Mouse (Mus musculus) lung, embryonic 16.5 days (tissue): ENCODE measurements around the gene Lmna. TPM values are rescaled to one million over a fixed set of nuclear protein-coding genes. Genes with fewer than 3 reads are reported as not detected.

ENCODE experiments used
- ATAC-seq: fragments of 200-750 bp; cut with Nextera tagmentation; 2 replicates; pipeline ENCODE4 v1.8.0; 2017; ENCODE audit warnings: low read depth, mild to moderate bottlenecking, moderate library complexity
- H3K27ac ChIP-seq: fragments of 300-500 bp; sonication (generic); 2 replicates; pipeline ENCODE4 v1.5.1; 2014; ENCODE audit warnings: mild to moderate bottlenecking, control low read depth, low read length
- H3K27me3 ChIP-seq: fragments of 300-500 bp; sonication (generic); 2 replicates; pipeline ENCODE4 v1.6.1; 2014; ENCODE audit warnings: low read depth, low read length, mixed read lengths; ENCODE audit not compliant: control insufficient read depth, insufficient read depth
- H3K36me3 ChIP-seq: fragments of 300-500 bp; sonication (generic); 2 replicates; pipeline ENCODE4 v1.6.1; 2014; ENCODE audit warnings: low read length; ENCODE audit not compliant: control insufficient read depth, insufficient read depth
- H3K4me1 ChIP-seq: fragments of 300-500 bp; sonication (generic); replicated peaks from 2 replicates; pipeline ENCODE4 v1.6.1; 2014; ENCODE audit warnings: low read length, mixed read lengths; ENCODE audit not compliant: control insufficient read depth, insufficient read depth
- H3K4me2 ChIP-seq: fragments of 300-500 bp; sonication (generic); 2 replicates; pipeline ENCODE4 v1.6.1; 2014; ENCODE audit warnings: low read depth, low read length, control low read depth
- H3K4me3 ChIP-seq: fragments of 300-500 bp; sonication (generic); 2 replicates; pipeline ENCODE4 v1.5.1; 2014; ENCODE audit warnings: mild to moderate bottlenecking, low read length, control low read depth
- H3K9ac ChIP-seq: fragments of 300-500 bp; sonication (generic); 2 replicates; pipeline ENCODE4 v1.6.1; 2014; ENCODE audit warnings: low read length, control low read depth
- H3K9me3 ChIP-seq: fragments of 300-500 bp; sonication (generic); 2 replicates; pipeline ENCODE4 v1.6.1; 2016; ENCODE audit warnings: low read length; ENCODE audit not compliant: control insufficient read depth
- WGBS: fragments of 180-500 bp; shearing (Covaris S2); extraction: QIAGEN DNeasy Blood & Tissue Kit; methylation state at CpG from one replicate; pipeline ENCODE4 v1.1.7; 2014; 5-methylcytosine and 5-hydroxymethylcytosine counted together
- polyA plus RNA-seq: library from polyadenylated mRNA; unstranded; fragments of >200 nt; fragmentation: Nextera tagmentation; extraction: Ambion mirVana; gene quantifications from 2 replicates; pipeline ENCODE4 v1.2.1, GENCODE M21; 2015

Lmna gene
- polyA plus RNA-seq = 148 and 150 TPM in 2 replicates

DNA sequence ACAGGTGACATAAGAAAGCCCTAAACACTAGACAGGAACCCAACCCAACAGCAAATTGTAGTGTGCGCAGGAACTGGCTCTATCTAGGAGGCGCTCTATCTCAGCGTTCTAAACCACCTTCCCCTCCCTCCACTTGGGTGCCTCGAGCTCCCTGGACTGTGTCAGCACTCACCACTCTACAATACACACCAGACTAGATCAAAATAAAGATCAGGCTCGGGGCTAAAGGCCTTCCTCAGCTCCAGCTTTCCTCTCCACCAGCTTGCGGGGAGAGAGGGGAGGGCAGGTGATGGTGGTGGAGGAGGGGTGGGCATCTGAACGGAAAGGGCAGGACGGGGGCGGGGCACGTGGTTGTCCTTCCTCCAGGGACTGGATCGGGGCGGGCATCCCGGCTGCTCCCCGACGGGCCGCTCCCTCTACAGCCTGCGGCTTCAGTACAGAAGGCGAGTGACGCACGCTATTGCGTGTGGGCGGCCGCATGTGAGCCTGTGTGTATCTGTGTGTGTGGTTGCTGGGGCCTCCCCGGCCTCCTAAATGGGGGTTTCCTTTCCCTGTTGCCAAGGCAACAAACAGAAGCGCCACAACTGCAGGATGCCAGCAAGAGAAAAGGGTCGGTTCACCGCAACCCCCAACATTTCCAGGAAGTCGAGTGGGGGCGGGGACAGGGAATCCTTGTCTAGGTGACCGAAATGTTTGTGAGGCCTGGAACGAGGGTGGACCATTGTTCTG, at the start of gene Lmna:
TSS of gene Lmna (minus strand) at position 265 of the 729 bp plus-strand sequence.
- Histone ChIP-seq H3K9me3 (no peaks in the 10 kb centered on the region), H3K4me1 (peaks cover 49% of the 10 kb centered on the region), H3K27ac (peak within 1 kb of the TSS; percentile 89), H3K36me3 (no peaks in the 10 kb centered on the region), H3K27me3 (no peaks in the 10 kb centered on the region), H3K4me2 (peak within 1 kb of the TSS; percentile 56), H3K4me3 (peak within 1 kb of the TSS; percentile 46), H3K9ac (peak within 1 kb of the TSS; percentile 59)
- ATAC-seq = peak; percentile 96
- WGBS = under 1% methylated on average over 31 of the region's 31 CpGs

DNA sequence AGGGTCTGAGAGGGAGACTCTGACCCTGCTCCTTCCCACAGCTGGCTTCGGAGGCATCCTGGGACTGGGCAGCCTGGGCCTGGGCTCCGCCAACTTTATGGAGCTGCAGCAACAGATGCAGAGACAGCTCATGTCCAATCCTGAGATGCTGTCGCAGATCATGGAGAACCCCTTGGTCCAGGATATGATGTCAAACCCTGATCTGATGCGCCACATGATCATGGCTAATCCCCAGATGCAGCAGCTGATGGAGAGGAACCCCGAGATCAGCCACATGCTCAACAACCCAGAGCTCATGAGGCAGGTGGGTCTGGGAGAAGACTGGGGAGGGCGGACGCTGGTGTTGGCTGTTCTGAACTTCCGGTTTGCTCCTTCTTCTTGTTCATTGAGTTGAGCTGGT, 46.9 kb upstream of the Lmna start:
- Histone ChIP-seq H3K4me3 (no peak overlapping the region), H3K27ac (no peak overlapping the region), H3K9ac (no peak overlapping the region), H3K36me3 (peaks cover 44% of the 10 kb centered on the region), H3K9me3 (no peaks in the 10 kb centered on the region), H3K27me3 (no peaks in the 10 kb centered on the region), H3K4me2 (no peak overlapping the region), H3K4me1 (peaks cover 20% of the 10 kb centered on the region)
- 92% methylated on average over 8 of the region's 8 CpGs for WGBS
- no peak for ATAC-seq

DNA sequence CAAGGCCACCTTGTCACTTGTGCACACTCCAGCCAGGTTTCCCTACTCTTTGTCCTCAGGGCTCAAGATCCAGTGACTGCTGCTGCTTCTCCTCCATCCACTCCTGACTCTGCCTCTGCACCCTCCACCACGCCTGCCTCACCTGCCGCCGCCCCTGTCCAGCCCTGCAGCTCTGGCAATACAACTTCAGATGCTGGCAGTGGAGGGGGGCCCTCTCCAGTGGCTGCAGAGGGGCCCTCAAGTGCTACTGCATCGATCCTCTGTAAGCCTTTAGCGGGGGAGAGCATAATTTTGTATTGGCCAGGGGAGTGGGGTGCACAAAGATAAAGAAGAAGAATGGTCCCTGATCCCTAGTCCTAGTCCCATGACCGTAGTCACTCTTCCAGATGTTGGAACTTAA, 46.0 kb upstream of the Lmna start:
- 91% methylated on average over 6 of the region's 6 CpGs for WGBS
- H3K27me3 ChIP-seq = no peaks in the 10 kb centered on the region
- no peaks in the 10 kb centered on the region for H3K9me3 ChIP-seq
- H3K4me2 ChIP-seq = no peak overlapping the region
- no peak overlapping the region for H3K9ac ChIP-seq
- peaks cover 23% of the 10 kb centered on the region for H3K4me1 ChIP-seq
- peaks cover 38% of the 10 kb centered on the region for H3K36me3 ChIP-seq
- H3K27ac ChIP-seq = no peak overlapping the region
- no peak for ATAC-seq
- no peak overlapping the region for H3K4me3 ChIP-seq

- Histone ChIP-seq H3K27me3 (no peaks in the 10 kb centered on the region), H3K9me3 (no peaks in the 10 kb centered on the region), H3K4me3 (no peak overlapping the region), H3K36me3 (peaks cover 32% of the 10 kb centered on the region), H3K9ac (no peak overlapping the region), H3K4me1 (peaks cover 23% of the 10 kb centered on the region), H3K27ac (no peak overlapping the region), H3K4me2 (no peak overlapping the region; the same call in 1 of the 2 replicates)
- WGBS = 76% methylated on average over 5 of the region's 5 CpGs
- ATAC-seq = no peak
These were observed 45.4 kb upstream of the Lmna start for GRCm38 (mm10) chr3:88555069-88555605.

GRCm38 (mm10) chr3:88553880-88554586, 44.3 kb upstream of the Lmna start:
- Histone ChIP-seq H3K27ac (peak overlapping the region; percentile 93), H3K27me3 (no peaks in the 10 kb centered on the region), H3K4me1 (peaks cover 23% of the 10 kb centered on the region), H3K4me3 (peak overlapping the region; percentile 76), H3K9ac (peak overlapping the region; percentile 95), H3K9me3 (no peaks in the 10 kb centered on the region), H3K4me2 (peak overlapping the region; percentile 76), H3K36me3 (peaks cover 22% of the 10 kb centered on the region)
- WGBS = under 1% methylated on average over 41 of the region's 41 CpGs
- peak; percentile 32 for ATAC-seq

GRCm38 (mm10) chr3:88553525-88553879, 43.7 kb upstream of the Lmna start, which contains the start of gene Ubqln4:
TSS of gene Ubqln4 (plus strand) at chr3:88553758.
- peaks cover 23% of the 10 kb centered on the region for H3K4me1 ChIP-seq
- ATAC-seq = peak; percentile 90
- peak within 1 kb of the TSS; percentile 76 for H3K4me3 ChIP-seq
- H3K27ac ChIP-seq = peak within 1 kb of the TSS; percentile 99
- no peaks in the 10 kb centered on the region for H3K9me3 ChIP-seq
- under 1% methylated on average over 18 of the region's 37 CpGs for WGBS
- peak within 1 kb of the TSS; percentile 95 for H3K9ac ChIP-seq
- H3K36me3 ChIP-seq = peaks cover 19% of the 10 kb centered on the region
- H3K27me3 ChIP-seq = no peaks in the 10 kb centered on the region
- H3K4me2 ChIP-seq = peak within 1 kb of the TSS; percentile 76

DNA sequence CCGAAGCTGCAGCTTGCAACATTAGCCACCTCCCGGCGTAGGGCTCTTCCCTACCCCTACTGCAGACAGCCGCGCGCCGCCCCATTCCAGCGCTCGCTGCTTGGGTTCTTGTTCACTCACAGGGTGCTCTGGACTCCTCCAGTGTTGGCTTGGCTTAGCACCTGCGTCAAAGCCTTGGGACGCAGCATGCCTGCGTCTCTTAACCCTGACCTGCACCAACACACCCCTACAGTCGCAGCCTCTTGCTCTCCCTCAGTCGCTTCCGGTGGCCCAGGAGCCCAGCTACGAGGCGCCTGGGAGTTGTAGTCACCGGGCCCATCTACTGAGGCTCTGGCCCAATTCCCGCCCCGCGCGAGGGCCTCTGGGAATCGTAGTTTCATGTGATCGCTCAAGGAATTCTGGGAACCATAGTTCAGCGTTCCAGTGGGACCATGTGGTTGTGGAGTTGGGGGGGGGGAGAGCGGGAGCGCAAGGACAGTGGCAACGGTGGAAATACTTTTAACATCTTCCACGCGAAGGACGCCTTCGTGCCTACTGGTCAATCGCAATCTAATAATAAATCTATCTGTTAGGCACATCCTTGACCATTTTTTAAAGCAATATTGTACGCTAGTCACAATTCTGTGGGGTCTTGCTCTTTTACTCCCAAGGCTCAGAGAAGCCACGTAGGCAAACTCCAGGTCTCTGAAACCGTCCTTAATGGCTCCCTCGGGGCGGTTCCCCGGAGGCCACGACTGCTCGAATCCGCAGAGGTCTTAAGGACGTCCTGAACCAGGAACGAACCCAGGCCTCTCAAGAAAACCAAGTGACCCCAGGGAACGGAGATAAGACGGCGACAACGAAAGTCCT, 43.1 kb upstream of the Lmna start, which contains the start of gene Lamtor2:
TSS of gene Lamtor2 (minus strand) at position 399 of the 849 bp plus-strand sequence.
- peak; percentile 91 for ATAC-seq
- Histone ChIP-seq H3K4me2 (peak within 1 kb of the TSS; percentile 76), H3K27me3 (no peaks in the 10 kb centered on the region), H3K9me3 (no peaks in the 10 kb centered on the region), H3K36me3 (peaks cover 13% of the 10 kb centered on the region), H3K4me1 (peaks cover 23% of the 10 kb centered on the region), H3K27ac (peak within 1 kb of the TSS; percentile 99), H3K4me3 (peak within 1 kb of the TSS; percentile 76), H3K9ac (peak within 1 kb of the TSS; percentile 95)
- WGBS = under 1% methylated on average over 48 of the region's 48 CpGs

GRCm38 (mm10) chr3:88552082-88552645, 42.4 kb upstream of the Lmna start:
- Histone ChIP-seq H3K36me3 (peaks cover 13% of the 10 kb centered on the region), H3K27me3 (no peaks in the 10 kb centered on the region), H3K27ac (peak overlapping the region; percentile 94), H3K4me3 (peak overlapping the region; percentile 76), H3K4me2 (peak overlapping the region; percentile 76), H3K4me1 (peaks cover 23% of the 10 kb centered on the region), H3K9ac (peak overlapping the region; percentile 82), H3K9me3 (no peaks in the 10 kb centered on the region)
- no peak for ATAC-seq
- 16% methylated on average over 16 of the region's 16 CpGs for WGBS
